Mouse (Mus musculus): ENCODE results near the gene Eaf2.

Eaf2 gene

DNA sequence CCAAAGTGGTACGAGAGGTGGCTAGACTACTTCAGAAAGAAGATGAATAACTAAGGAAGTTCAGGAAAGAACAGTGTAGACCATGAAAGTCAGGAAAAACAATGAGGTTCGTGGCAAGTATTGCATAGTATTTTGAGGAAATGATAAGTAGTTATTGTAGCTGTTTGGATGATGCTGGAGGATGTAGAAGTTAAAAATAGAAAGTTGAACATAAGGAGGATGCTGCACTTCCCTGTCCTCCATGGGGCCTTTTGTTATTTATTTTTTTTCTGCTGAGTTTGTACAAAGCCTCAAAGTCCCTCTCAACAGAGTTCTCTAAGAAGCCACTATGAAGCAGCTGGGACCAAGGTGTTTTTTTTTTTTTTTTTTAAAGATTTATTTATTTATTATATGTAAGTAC, 127.0 kb downstream of the Eaf2 start:
- no peak for DNase-seq

DNA sequence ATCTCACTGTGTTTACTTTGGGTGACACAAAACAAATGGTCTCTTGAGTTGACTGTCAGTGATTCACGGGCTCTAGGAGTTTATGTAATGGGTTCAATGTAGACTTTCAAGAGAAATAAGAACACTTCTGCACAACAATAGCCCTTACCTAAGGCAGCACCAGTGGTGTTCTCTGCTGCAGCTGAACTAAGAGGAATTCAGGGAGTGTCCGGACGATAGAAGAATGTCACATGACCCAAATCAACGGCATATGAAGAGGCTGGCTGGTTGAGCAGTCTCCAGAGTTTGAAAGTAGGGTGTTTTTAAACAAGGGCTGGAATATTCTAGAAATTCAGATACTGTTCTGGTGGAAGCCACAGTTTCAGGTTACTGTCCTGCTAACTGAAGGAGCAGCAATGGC, 127.7 kb downstream of the Eaf2 start:
- DNase-seq: no peak

- no peak for DNase-seq
These were observed 131.2 kb downstream of the Eaf2 start for GRCm38 (mm10) chr16:36743580-36743979.

Data from spleen, adult 18-20 months (tissue).